Mouse (Mus musculus) erythroblast, embryonic 14.5 days (primary cell): ENCODE measurements around the gene Ank3. TPM values are rescaled to one million over a fixed set of nuclear protein-coding genes. Genes with fewer than 3 reads are reported as not detected.

ENCODE experiments used
- H3K27me3 ChIP-seq: 2 replicates; pipeline ENCODE4 v1.6.1; 2012; ENCODE audit warnings: inconsistent platforms; ENCODE audit not compliant: control insufficient read depth
- H3K36me3 ChIP-seq: 2 replicates; pipeline ENCODE4 v1.6.1; 2012; ENCODE audit warnings: mild to moderate bottlenecking, inconsistent platforms; ENCODE audit not compliant: control insufficient read depth
- H3K4me1 ChIP-seq: 2 replicates; pipeline ENCODE4 v1.6.1; 2012; ENCODE audit warnings: inconsistent platforms; ENCODE audit not compliant: control insufficient read depth
- H3K4me3 ChIP-seq: replicated peaks from 2 replicates; pipeline ENCODE3; 2012; ENCODE audit warnings: moderate library complexity, mild to moderate bottlenecking, inconsistent platforms
- H3K9me3 ChIP-seq: 2 replicates; pipeline ENCODE4 v1.6.1; 2012; ENCODE audit warnings: low read length, inconsistent platforms, mixed read lengths; ENCODE audit not compliant: control insufficient read depth
- GATA1 ChIP-seq: IDR thresholded peaks from 2 replicates; pipeline ENCODE4 v1.6.1; 2012; ENCODE audit warnings: low read length, inconsistent platforms, mixed read lengths
- TAL1 ChIP-seq: IDR thresholded peaks from 3 replicates; pipeline ENCODE4 v1.6.1; 2012; ENCODE audit warnings: low read length, inconsistent platforms, mixed read lengths
- polyA plus RNA-seq: library from polyadenylated mRNA; stranded (reverse); fragments of >175 nt; gene quantifications from 2 replicates; pipeline ENCODE4 v1.2.3, GENCODE M21; 2012

Ank3 gene
- polyA plus RNA-seq, 1 experiment: 0.03 TPM

- TF ChIP-seq GATA1: no peak
- Histone ChIP-seq H3K4me1 (no peaks in the 10 kb centered on the region), H3K36me3 (no peaks in the 10 kb centered on the region), H3K4me3 (no peak overlapping the region), H3K27me3 (no peaks in the 10 kb centered on the region; the same call in 1 of the 2 replicates), H3K9me3 (peaks cover 3% of the 10 kb centered on the region)
Measured at GRCm38 (mm10) chr10:70063881-70064555, 665.4 kb downstream of the Ank3 start.

GRCm38 (mm10) chr10:70065191-70065590 lies 666.6 kb downstream of the Ank3 start:
- no peaks in the 10 kb centered on the region for H3K4me1 ChIP-seq
- H3K27me3 ChIP-seq: no peaks in the 10 kb centered on the region; the same call in 1 of the 2 replicates
- no peaks in the 10 kb centered on the region for H3K36me3 ChIP-seq
- no peak overlapping the region for H3K4me3 ChIP-seq
- H3K9me3 ChIP-seq: peaks cover 3% of the 10 kb centered on the region
- no peak for TF ChIP-seq TAL1
- TF ChIP-seq GATA1: no peak

GRCm38 (mm10) chr10:70066497-70067168 lies 668.1 kb downstream of the Ank3 start:
- H3K4me1 ChIP-seq: no peaks in the 10 kb centered on the region
- no peak overlapping the region for H3K4me3 ChIP-seq
- TF ChIP-seq GATA1 (no peak), TAL1 (no peak)
- H3K36me3 ChIP-seq: no peaks in the 10 kb centered on the region
- H3K27me3 ChIP-seq: no peaks in the 10 kb centered on the region
- peaks cover 7% of the 10 kb centered on the region; the same call in 1 of the 2 replicates for H3K9me3 ChIP-seq

DNA sequence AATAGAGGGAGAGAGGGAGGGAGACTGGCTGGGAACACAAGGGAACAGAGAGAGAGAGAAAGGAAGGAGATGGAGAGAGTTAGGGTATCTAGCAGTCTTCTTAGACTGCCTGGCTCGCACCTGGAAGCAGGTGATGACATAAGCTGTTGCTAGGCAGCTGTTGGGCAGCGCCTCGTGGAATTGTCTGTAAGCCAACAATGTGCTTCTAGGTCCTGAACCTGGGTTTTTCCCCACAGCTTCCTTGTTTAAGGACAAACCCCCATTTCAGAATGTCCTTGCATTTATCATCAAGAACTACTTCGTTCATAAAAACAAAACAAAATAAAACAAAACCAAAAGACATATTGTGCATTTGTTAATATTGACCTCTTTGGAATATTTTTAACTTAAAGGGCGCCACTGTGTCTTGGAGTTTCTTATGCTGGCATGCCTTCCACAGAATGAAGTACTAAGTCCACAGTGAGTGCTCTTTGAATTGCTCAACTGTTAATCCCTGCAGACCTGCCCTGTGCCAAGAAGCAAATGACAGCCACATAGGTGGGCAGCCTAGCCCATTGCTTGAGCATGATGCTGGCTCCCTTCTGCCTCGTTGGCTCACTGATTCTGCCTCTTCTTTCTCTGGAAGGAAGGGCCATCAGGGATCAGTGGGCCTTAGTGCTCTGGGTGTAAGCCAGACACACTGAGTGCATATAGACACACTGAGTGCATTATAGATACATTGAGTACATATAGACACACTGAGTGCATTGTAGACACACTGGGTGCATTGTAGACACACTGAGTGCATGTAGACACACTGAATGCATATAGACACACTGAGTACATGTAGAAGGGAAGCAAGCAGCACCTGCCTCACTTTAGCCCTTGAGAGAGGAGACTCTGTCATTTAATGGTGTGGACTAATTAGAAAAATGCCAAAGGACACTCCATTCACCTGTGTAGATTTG lies 668.9 kb downstream of the Ank3 start:
- Histone ChIP-seq H3K4me3 (no peak overlapping the region), H3K9me3 (peaks cover 7% of the 10 kb centered on the region; the same call in 1 of the 2 replicates), H3K4me1 (no peaks in the 10 kb centered on the region), H3K36me3 (no peaks in the 10 kb centered on the region), H3K27me3 (no peaks in the 10 kb centered on the region)
- TF ChIP-seq GATA1: no peak

DNA sequence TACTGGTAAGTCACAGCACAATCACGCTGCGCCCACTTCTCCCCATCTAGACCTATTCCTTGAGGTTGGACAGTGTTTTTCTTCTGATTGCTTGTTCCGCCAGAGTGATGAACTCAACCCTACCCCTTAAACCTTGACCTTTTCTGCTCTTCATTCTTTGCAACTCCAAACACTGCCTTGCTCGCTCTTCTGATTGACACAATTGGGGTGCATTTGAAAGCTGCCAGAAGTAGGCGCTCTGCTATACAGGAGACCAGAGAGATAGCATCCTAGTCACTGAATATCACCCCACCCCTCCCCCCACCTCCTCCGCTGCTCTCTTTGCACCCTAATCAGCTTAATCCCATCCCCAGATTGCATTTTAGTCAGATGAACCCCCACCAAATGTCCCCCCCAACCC lies 670.7 kb downstream of the Ank3 start:
- no peak overlapping the region for H3K4me3 ChIP-seq
- no peaks in the 10 kb centered on the region for H3K27me3 ChIP-seq
- no peaks in the 10 kb centered on the region for H3K4me1 ChIP-seq
- H3K36me3 ChIP-seq: no peaks in the 10 kb centered on the region
- H3K9me3 ChIP-seq: peaks cover 7% of the 10 kb centered on the region; the same call in 1 of the 2 replicates
- TF ChIP-seq GATA1: no peak
- no peak for TF ChIP-seq TAL1

DNA sequence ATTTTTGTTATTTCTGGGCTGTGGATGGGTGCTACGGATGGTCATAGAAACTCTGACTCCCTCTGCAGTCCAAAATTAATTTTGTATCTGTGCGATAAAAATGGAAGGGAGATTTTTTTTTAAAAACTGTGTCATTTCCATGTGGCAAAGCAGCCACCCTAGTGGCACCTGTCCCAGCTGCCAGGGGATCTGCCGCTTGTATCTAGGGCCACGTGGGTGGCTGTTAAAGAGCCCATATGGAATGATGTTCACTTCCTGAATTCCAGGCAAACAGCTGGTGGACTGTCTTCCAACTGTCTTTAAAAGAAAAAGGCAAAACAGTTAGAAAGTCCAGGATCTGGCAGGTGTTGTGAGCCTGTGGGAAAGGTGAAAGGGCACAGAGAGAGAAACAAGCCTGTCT lies 672.8 kb downstream of the Ank3 start:
- Histone ChIP-seq H3K27me3 (no peaks in the 10 kb centered on the region), H3K9me3 (peaks cover 4% of the 10 kb centered on the region; the same call in 1 of the 2 replicates), H3K4me1 (no peaks in the 10 kb centered on the region), H3K4me3 (no peak overlapping the region), H3K36me3 (no peaks in the 10 kb centered on the region)
- no peak for TF ChIP-seq TAL1

Other genes starting within 250 kb of the Ank3 start
- gene Rhobtb1, start 247.3 kb upstream of the Ank3 start, polyA plus RNA-seq: 0.03 TPM in 2 replicates
- not detected in 2 replicates for gene A930033H14Rik, start 185.7 kb upstream of the Ank3 start, polyA plus RNA-seq
- 5.0 and 7.7 TPM in 2 replicates for gene Cdk1, start 45.8 kb upstream of the Ank3 start, polyA plus RNA-seq